Mouse (Mus musculus) thymus, adult 2 months (tissue): ENCODE results near the gene Cmc2.

Experiments used
- CTCF ChIP-seq: fragments of 200-500 bp; IDR thresholded peaks from 2 replicates; pipeline ENCODE4 v1.5.1; 2012; ENCODE audit warnings: mild to moderate bottlenecking, control low read depth, low read length, moderate library complexity, borderline replicate concordance; ENCODE audit not compliant: control insufficient read depth, poor library complexity, insufficient read depth; ENCODE audit errors: extremely low read depth
- POLR2A ChIP-seq: fragments of 200-500 bp; IDR thresholded peaks from 2 replicates; pipeline ENCODE4 v1.6.1; 2012; ENCODE audit warnings: mild to moderate bottlenecking, low read length, control low read depth, moderate library complexity; ENCODE audit not compliant: control insufficient read depth, poor library complexity, insufficient read depth; ENCODE audit errors: extremely low read depth

DNA sequence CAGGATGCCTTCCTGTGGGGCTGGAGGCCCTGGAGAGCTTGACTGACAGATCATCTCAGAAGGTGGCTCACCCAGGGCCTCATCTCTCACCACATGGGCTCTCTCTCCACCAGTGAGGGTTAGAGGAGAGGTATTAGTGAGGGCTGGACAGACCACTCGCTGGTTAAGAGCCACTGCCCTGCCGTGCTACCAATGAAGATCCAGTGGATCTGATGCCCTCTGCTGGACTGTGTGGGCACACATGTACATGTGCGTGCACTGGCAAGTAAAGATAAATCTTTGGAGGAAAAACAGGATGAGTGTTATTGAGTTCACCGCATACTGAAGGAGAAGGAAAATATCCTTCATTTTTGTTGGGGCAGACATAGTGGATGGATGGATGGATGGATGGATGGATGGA is 52.6 kb downstream of the Cmc2 start:
- TF ChIP-seq POLR2A (no peak), CTCF (peak; percentile 48; the same call in 1 of the 2 replicates)
